Mouse (Mus musculus) kidney, postnatal 14 days (tissue): ENCODE measurements around the gene Grasp.

ENCODE experiments used
- DNase-seq: peaks from one replicate; pipeline ENCODE4 v3.0.0; 2022; ENCODE audit warnings: mixed read lengths

Gene Grasp

DNA sequence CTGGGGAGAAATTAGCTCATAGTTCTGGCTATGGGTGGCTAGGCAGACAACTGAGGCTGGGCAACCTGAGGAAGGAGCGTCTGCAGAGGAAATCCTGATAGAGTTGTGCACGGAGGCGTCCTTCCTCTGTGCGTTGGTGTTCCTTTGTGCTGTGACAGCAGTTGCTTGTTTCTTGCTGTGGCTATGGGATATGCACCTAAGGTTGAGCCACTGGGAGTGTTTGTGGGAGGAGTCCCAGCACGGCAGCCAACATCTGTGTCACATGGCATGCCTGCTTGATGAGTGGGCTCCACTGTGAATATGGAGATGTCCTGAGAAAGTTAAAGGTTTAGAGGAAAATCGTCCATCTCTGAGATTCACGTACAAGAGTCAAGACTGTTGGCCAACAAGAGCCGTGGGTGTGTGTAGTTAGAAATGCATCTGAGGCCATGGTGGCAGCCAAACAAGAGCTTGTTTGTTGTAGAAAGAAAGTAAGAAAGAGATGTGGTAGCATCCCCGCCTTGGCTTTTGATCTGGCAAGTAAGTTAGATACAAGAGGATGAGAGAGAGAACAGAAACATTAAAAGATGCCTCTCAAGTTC lies 26.3 kb downstream of the Grasp start:
- no peak for DNase-seq

DNA sequence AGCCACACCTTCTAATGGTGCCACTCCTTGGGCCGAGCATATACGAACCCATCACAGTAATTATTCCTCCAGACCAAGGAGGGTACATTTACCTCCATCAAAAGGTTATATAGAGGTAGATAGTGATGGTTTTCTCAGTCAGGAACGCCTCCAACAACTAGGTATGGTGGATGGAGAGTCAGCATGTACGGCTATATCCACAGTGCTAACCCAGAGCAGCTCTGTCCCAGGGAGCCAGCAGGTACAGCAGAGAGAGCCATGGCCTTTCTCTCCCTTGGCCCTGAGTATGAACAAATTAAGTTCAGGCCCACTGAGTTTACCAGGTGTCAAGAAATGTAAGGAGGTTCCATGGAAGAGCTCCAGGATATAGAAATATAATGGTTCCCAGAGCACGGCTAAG lies 27.9 kb downstream of the Grasp start:
- DNase-seq, result no peak

DNA sequence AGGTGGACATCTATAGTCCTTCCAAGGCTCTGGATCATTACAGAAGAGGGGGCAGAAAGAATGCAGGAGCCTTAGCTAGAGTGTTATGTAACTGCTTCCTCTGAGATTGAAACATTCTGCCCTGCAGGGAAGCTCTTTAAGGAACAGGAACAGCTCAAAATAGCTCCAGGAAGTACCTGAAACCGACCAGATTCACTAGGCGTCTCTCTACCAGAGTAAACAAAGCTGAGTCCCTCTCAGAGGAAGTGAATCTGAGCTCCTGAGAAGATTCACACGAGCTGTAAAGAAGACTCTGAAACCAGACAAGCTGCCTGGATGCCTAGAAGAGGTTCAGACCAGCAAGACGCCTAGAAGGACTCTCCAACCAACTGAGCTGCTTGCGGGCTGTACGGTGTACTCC lies 28.6 kb downstream of the Grasp start:
- DNase-seq, result no peak

DNA sequence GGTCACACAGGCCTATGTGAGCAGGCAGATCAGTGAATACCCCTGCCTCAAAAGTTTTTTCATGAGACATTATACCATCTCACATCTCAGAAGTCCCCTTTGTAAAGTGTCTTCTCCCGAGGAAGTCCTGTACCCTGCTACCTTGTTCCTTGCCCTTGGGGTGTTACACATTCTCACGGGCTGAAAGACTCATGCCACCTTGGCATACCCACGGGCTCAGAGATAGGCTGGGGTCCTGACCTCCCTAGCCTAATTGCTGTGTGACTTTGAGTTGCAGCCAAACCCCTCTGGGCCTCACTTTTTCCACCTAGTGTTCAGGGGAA lies 29.5 kb downstream of the Grasp start:
- DNase-seq, result no peak

DNA sequence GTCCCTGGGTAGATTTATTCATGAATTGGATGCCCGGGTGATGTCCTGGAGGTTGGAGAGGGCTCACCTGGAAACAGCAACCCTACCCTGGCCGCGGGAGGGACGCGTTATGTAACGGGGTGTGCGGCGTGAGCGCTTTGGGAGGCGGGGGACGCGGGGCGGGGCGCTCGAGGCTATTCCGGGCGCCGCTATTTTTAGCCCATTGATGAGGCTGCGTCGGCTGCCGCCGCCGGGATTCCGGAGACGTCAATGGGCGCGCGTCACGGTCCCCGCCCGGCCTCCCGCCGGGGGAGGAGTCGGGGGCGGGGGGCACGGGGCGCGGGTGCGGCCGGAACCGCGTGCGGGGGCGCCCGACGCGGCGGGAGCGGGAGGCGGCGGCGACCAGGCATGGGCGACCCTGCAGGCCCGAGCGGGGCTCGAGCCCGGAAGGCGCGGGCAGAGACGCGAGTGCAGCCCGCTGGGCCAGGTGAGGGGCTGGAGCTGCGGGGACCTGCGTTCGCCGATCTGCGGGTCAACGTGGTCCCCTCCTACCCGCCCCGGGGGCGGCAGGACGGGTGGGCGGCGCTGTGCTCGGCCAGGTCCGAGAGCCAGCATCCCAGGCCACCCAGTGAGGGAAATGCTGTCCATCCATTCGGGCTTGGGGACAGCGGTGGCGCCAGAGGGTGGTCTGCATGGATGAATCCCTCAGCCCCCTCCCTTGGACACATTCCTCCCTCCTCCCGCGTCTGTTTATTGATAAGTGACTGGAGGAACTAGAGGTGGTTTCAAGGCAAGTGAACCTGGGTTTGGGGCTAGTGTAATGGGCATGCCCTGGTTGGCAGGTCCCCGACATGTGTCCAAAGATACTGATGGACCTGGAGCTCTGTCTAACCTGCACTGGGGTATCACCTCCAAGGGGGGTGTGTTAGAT lies 30.2 kb downstream of the Grasp start, which contains the start of gene Nr4a1:
Gene Nr4a1 (plus strand): TSS at position 384 of the 910 bp plus-strand sequence.
- peak; percentile 85 for DNase-seq

DNA sequence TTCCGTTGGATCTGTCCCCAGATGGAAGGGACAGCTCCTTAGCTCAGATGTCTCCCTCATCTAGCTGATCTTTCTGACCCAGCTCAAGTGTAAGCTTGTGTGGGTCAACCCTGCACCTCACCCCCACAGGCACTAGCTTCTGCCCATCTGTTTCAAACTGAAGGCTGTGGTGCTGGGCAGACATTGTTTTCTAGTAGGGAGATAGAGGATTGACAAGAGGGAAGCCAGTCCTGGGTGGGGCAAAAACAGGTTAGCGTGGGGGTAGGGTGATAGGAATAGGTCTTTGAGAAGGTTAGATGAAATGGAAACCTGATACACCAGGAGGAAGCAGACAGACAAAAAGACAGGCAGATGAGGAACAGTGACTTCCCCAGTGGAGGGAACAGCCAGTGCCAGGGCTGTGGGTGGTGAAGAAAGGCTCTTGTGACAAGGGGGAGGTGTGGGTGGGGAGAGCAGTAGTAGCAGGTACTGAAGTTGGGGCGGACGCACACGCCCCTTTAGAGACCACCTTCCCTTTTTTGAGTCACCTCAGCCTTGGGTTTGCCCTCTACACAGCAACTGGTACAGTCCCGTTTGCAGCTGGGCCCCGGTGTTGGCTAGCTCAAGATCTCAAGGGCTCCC lies 32.0 kb downstream of the Grasp start:
- no peak for DNase-seq

DNA sequence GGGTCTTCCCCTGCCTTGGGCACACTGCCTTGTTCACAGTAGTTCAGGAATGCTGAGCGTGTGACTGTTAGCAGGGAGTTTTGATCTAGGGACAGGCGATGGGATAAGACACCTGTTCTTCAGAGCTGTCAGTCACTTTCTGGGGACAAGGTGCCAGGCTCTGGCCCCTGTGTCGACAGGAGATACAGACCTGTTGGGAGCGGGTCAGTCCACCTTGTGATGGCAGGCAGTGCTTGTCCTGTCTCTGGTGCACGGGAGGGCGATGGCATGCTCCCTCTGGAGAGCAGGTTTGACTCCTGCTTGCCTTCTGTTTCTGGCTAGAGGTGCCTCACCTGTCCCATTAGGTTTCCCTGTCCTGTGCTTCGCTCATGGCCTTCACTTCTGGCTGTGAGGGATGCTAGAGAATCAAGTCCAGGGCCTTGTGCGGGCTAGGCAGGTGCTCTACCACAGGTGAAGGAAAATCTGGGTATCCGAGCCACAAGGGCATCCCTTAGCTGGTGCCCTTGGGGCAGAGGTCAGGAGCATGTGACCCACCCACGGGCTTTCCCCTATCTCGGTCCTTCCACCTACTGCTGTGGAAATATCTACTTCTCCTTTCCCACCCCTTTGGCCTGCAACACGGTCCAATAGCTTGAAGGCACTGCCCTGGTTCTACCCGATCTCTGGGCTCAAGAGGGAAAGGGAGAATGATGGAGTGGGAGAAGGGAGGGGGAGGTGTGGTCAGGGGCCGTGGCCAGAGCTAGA lies 32.6 kb downstream of the Grasp start:
- DNase-seq, result no peak

DNA sequence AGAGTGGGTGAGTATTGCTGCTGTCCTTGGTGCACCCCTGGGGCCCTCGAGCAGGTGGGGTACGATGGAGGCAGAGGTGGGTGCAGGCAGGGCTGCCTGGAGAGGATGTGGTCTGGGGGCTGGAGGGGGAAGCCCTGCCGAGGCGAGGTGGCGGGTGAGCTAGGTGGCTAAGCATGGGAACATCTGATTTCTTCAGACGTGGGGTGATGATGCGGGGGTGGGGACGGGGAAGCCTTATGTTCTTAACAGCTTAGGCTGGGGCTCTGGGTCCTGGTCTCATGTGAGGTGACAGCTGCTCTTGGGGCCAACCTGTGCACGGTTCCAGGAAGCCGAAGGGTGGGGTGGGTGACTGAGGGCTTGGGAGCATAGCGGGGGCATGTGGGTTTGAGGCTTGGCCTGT lies 34.4 kb downstream of the Grasp start:
- DNase-seq, result no peak

DNA sequence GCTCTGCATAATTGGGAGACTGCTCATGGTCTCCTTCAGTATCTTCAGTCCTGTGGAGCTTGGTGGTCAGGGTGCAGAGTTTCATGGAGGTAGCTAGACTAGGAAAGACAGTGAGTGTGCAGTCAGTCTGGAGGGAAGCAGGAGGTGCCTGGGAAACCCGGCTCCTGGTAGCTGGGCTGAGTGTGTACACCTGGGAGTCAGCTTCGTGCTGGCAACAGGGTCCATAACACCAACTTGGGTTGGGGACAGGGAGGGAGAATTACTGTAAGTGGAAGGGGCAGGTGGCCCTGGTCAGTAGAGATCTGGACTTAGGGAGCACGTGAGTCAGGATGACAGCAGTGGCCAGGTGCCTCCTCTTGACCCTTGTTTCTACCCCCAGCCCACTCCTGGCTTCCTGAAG lies 35.9 kb downstream of the Grasp start:
- no peak for DNase-seq

DNA sequence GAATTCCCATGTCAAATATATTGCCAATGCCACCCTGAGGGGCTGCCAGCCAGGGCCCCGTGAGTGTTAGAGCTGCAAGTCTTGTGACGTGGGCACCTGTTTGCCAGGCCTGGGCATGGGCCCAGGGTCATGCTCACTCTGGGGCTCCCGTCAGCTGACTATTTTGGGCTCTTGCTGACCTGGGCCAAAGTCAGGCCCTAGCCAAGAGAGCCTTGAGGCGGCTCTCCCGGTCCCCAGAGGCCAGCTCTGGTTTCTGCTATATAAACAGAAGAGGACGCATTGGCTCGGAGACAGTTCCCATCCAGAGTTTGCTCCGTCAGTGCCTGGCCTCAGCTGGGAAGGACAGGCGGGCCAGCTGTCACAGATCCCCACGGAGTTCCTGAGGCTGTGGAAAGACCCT lies 36.4 kb downstream of the Grasp start:
- peak; percentile 75 for DNase-seq

DNA sequence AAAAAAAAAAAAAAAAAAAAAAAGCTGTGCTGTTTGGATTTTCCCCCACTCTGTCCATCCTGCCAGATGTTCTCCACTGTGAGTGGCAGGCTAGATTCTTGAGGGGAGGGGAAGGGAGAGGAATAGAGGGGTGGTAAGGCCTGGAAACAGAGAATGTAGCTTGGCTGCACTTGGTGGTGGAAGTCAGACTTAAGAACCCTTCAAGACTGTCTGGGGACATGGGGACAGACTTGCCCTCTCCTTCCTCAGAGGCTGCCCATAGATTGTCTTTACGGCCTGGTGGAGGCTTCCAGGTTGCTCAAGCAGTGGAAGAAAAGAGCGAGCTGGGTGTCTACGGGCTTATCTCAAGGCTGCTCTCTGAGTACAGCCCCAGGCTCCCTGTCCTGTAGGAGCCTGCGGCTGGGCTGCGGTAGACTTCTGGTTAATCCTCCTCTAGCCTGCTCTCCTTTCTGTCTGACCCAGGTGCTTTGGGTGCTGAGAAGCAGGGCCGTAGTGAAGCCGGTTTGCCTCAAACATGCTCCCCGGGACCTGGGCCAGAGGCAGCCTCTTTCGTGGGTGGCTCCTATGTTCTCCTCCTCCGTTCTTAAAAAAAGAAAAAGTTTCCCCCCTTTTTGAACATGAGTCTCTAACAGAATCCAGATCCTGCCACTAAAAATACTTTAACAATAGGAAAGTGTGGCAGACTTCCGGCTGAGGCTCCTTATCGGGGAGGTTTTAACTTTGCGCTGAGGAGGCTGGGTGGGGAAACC lies 37.1 kb downstream of the Grasp start:
- no peak for DNase-seq

DNA sequence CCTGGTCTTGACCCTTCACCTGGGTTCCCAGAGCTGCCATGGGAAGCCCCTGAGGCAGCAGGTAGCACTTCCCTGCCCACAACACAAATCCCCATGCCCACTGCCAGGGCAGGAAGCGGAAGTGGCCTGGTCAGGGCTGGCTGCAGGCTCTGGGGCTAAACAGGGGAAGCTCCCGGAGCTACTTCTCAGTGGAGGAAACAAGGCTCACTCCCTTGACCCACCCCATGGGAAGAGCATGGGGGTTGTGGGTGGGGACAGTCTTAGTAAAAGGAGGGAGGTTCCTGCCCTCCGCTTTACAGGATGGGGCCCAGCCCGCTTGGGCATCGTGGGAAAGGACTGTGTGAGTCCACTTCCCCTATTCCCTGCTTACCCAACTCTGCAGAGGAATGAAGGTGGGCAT lies 38.5 kb downstream of the Grasp start:
- no peak for DNase-seq

DNA sequence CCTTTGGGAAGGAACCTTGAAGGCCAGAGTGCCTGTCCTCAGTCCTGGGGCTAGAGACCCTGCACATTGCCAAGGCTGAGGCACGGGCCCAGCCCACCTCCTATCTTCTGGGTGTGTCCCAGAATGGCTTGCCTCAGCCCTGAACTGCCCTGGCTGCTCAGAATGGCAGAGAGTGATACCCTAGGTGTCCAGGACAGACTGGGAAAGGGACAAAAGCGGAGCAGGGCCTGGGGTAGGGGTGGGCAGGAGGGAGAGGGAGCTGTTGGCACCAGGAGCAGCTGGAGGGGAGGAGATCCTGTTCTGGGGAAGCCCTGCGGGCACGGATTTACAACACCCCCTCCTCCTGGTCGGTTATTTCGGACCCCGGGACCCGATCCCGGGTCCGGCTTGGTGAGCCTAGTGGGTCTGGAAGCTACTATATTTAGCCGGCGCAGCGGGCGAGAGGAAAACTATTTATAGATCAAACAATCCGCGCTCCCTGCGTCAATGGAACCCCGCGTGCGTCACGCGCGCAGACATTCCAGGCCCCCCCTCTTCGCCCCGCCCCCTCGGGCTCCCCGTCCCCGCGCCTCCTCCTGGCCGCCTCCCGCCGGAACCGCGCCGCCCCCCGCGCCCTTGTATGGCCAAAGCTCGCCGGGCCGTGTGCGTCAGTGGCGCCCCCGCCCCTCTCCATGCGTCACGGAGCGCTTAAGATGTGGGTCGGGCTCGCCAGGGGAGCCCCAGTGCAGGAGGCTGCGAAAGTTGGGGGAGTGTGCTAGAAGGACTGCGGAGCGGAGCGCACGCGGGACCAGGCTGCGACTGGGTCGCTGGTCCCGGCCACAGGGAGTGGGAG lies 42.4 kb downstream of the Grasp start:
- DNase-seq, result peak; percentile 97

DNA sequence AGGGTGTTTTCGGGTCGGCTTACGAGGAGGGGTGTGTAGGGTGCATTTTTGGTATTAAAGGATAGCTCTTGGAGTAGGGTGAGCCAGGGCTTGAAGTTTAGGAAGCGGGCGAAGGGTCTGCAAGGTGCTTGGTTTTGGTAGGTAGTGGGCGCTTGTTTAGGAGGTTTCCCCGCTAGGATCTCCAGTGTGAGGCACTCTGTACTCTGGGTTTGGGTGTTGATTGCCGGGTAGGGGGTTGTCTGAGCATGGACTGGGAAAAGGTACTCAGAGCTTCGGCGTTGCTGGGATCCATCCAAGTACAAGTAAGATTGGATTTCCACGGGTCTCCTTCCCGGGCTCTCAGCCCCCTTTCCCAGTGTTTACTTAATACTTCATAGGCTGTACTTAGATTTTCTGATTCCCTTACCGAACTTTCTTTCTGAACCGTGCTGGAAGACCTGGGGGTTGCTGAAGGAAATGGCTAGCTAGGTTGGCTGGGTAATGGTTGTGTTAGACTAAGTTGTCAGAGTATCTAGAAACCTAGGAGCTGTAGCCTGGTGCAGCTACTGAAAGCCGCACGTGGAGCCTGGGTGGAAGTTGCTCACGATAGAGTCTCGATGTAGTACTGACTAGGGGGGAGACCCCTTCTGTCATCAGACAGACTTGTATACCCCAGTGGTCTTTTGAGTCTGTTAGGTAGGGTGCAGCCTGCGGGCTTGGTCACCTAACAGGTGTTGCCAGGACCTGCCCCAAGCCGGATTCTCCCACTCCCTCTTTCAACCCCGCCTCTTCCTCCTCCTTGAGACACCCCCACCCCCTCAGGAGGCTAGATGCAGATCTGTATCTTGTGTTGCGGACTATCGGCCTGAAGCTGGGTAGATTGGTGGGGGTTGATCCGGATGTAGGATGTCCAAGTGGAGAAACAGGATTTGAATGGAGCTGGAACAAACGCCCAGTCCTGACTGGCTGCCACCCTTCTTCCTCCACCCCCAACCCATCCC lies 43.4 kb downstream of the Grasp start:
- DNase-seq, result peak; percentile 57

DNA sequence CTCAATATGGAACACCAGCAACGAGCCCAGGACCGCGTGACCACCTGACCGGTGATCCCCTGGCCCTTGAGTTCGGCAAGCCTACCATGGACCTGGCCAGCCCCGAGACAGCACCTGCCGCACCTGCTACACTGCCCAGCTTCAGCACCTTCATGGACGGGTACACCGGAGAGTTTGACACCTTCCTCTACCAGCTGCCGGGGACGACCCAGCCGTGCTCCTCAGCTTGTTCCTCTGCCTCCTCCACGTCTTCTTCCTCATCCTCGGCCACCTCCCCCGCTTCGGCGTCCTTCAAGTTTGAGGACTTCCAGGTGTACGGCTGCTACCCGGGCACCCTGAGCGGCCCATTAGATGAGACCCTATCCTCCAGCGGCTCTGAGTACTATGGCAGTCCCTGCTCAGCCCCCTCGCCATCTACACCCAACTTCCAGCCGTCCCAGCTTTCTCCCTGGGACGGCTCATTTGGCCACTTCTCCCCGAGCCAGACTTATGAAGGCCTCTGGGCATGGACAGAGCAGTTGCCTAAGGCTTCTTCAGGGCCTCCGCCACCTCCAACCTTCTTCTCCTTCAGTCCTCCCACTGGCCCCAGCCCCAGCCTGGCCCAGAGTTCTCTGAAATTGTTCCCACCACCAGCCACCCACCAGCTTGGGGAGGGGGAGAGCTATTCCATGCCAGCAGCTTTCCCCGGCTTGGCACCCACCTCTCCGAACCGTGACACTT lies 46.3 kb downstream of the Grasp start:
- no peak for DNase-seq

DNA sequence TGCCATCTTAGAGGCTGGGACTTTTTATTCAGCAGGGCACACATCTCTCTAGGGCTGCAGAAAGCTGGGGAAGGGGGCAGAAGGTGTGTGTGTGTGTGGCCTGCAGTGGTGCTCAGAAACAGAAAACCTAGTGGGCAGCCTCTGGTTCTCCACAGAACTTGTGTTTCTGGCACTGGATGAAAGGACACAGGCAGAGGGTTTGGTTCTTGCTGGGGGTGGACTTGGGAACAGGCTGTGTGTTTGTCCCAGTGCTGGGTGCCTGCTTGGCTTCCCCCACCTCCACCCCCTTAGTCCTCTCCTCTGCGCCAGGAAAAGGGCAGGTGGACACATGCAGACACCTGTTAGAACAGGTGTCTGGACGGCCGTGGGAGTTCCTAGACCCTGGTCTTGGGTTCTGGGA lies 47.1 kb downstream of the Grasp start:
- DNase-seq, result no peak

DNA sequence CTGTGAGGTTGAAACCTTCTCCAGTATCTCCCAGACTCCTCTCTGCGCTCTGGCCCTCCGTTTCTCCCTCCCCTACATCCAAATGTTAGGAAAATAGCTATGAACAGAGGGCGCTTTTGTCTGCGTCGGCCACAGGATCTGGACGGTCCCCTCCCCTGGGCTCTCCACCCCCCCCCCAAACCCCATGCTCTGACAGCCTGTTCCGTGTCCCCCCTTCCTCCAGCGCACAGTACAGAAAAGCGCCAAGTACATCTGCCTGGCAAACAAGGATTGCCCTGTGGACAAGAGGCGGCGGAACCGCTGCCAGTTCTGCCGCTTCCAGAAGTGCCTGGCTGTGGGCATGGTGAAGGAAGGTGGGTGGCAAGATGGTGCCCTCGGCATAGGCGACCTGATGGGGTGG lies 47.5 kb downstream of the Grasp start:
- DNase-seq, result no peak

DNA sequence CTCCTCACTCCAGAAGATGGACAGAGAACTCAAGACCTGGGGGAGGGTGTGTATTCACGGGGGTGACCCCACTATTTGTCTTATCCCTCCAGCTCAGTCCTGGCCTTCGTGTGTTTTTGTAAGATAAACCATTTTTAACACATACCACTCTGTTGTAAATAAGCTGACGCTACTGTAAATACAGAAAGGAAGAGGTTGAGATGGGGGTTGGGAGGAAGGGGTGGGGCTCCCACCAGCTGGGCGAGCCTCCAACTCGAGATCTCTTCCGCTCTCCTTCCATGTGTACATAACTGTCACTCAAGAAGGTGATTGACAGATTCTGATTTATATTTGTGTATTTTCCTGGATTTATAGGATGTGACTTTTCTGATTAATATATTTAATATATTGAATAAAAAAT lies 50.4 kb downstream of the Grasp start:
- DNase-seq, result no peak

DNA sequence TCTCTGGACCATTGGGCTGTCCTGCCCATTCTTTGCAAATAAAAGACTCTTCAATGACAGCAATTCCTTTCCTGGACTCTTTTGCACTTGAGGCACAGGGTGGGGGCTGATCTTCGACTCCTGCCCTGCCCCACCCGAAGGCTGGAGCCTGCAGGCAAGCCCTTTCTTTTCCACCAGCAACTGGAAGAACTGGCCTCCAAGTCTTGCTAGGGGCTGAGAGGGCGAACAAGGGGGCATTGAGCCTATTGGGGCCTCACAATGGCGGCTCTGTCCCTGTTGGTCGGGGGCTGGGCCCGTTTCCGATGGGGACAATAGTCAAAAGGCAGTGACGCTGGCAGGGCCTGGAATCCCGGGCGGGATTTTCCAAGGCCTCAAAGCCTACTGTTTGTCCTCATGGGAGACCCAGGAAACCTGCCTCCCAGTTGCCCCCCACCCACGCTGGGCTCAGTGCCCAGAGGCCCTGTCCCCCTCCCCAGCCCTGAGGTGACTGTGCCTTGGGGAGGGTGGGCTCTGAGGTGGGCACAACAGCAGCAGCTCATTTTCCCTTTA lies 53.4 kb downstream of the Grasp start:
- DNase-seq, result no peak

DNA sequence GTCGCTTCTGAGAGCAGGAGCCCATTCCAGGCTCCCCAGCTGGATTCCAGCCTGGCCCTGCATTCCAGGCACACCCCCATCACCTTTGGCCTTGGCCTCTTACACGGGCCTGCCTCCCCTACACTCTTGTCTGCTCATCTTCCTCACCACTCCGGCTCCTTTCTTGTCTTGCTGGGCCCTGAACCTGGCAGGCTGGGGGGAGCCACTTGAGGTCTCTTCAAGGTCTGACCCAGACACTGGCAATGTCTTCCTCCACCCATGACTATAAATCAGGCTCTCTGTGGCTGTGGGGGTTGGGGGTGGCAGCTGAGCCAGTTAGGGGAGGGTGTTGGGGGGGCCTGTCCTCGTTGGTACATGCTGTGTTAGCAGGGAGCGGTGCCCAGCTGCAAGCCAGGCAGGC lies 54.6 kb downstream of the Grasp start:
- DNase-seq, result no peak
